Mouse (Mus musculus) limb, embryonic 11.5 days (tissue): Measurements from ENCODE around the gene Speer4a. TPM values are rescaled to one million over a fixed set of nuclear protein-coding genes. Genes with fewer than 3 reads are reported as not detected.
"Not testable (repeated sequence)": the region's sequence is repeated elsewhere in the genome, so short reads cannot be mapped to it uniquely, and the experiment has no call there.

ENCODE experiments used
- ATAC-seq: fragments of 200-750 bp; cut with Nextera tagmentation; 2 replicates; pipeline ENCODE4 v1.8.0; 2017; ENCODE audit warnings: low read depth; ENCODE audit not compliant: insufficient number of reproducible peaks, low FRiP score, low TSS enrichment
- DNase-seq: peaks from one replicate; pipeline ENCODE4 v3.0.0-alpha.2; 2015; ENCODE audit warnings: low spot score
- H3K27ac ChIP-seq: fragments of 300-500 bp; sonication (generic); replicated peaks from 2 replicates; pipeline ENCODE4 v1.5.1; 2014; ENCODE audit warnings: low read depth, mild to moderate bottlenecking, low read length
- H3K27me3 ChIP-seq: fragments of 300-500 bp; sonication (generic); 2 replicates; pipeline ENCODE4 v1.6.1; 2014; ENCODE audit warnings: mild to moderate bottlenecking, low read length, mixed read lengths; ENCODE audit not compliant: control insufficient read depth, insufficient read depth
- H3K36me3 ChIP-seq: fragments of 300-500 bp; sonication (generic); 2 replicates; pipeline ENCODE4 v1.6.1; 2014; ENCODE audit warnings: mild to moderate bottlenecking, low read length, moderate library complexity, mixed read lengths; ENCODE audit not compliant: control insufficient read depth, insufficient read depth
- H3K4me1 ChIP-seq: fragments of 300-500 bp; sonication (generic); 2 replicates; pipeline ENCODE4 v1.6.1; 2014; ENCODE audit warnings: low read length, mixed read lengths; ENCODE audit not compliant: control insufficient read depth, insufficient read depth
- H3K4me2 ChIP-seq: fragments of 300-500 bp; sonication (generic); 2 replicates; pipeline ENCODE4 v1.6.1; 2014; ENCODE audit warnings: low read depth, mild to moderate bottlenecking, moderate library complexity; ENCODE audit not compliant: severe bottlenecking
- H3K4me3 ChIP-seq: fragments of 300-500 bp; sonication (generic); 2 replicates; pipeline ENCODE4 v1.5.1; 2014; ENCODE audit warnings: low read depth, low read length
- H3K9ac ChIP-seq: fragments of 300-500 bp; sonication (generic); 2 replicates; pipeline ENCODE4 v1.6.1; 2014; ENCODE audit warnings: mild to moderate bottlenecking, low read length
- H3K9me3 ChIP-seq: fragments of 300-500 bp; sonication (generic); 2 replicates; pipeline ENCODE4 v1.6.1; 2016; ENCODE audit warnings: low read length; ENCODE audit not compliant: control insufficient read depth
- WGBS: fragments of 180-500 bp; shearing (Covaris S2); extraction: QIAGEN DNeasy Blood & Tissue Kit; methylation state at CpG from one replicate; pipeline ENCODE4 v1.1.7; 2014; 5-methylcytosine and 5-hydroxymethylcytosine counted together
- polyA plus RNA-seq: library from polyadenylated mRNA; unstranded; fragments of >200 nt; fragmentation: Nextera tagmentation; extraction: Ambion mirVana; gene quantifications from 2 replicates; pipeline ENCODE4 v1.2.1, GENCODE M21; 2014

The Speer4a gene
- polyA plus RNA-seq, 1 experiment from 2014 or later = not detected

DNA sequence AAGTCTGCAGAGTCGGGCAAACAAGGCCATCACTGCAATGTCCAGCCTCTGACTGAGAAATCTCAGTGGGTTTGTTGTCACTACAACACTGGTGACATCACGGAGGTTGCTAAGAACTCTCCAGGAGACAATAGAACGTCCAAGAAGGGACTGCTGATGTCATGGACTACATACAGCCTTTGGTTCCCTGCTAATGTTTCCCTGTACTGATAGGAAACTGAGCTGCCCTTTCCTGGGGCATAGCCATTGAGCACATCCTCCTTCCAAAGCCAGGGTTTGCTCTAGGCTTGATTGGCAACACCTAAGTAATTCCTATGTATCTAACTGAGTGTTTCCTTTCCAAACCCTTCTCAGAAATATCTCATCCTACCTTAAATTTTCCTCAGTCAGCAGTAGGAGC lies 50.8 kb downstream of the Speer4a start, which contains the start of gene Gm21698:
Gene Gm21698 (minus strand): TSS at position 101 of the 400 bp plus-strand sequence.
- H3K4me3 ChIP-seq, ATAC-seq, H3K9ac ChIP-seq, H3K27me3 ChIP-seq, H3K27ac ChIP-seq, H3K9me3 ChIP-seq, H3K4me1 ChIP-seq, H3K4me2 ChIP-seq, DNase-seq, H3K36me3 ChIP-seq: not testable (repeated sequence)
- WGBS = no CpG with 5 or more reads among the region's 3 CpGs

Other genes starting within 250 kb of the Speer4a start
- not detected in 2 replicates for gene Gm21663, start 97.2 kb downstream of the Speer4a start, polyA plus RNA-seq
- gene Gm21671, start 85.1 kb downstream of the Speer4a start, polyA plus RNA-seq = not detected in 2 replicates
- not detected in 2 replicates for gene Gm21680, start 66.9 kb downstream of the Speer4a start, polyA plus RNA-seq
- not detected in 2 replicates for gene Gm21698, start 50.9 kb downstream of the Speer4a start, polyA plus RNA-seq
- gene Gm1979, start 34.8 kb downstream of the Speer4a start, polyA plus RNA-seq = not detected in 2 replicates
- 0.11 TPM in 1 of 2 replicates, not detected in the other for gene Gm5862, start 16.6 kb downstream of the Speer4a start, polyA plus RNA-seq
- gene Gm7347, start 19.0 kb upstream of the Speer4a start, polyA plus RNA-seq = not detected in 2 replicates
- gene Gm10471, start 49.7 kb upstream of the Speer4a start, polyA plus RNA-seq = not detected in 2 replicates
- gene 5031410I06Rik, start 65.8 kb upstream of the Speer4a start, polyA plus RNA-seq = not detected in 2 replicates
- not detected in 2 replicates for gene Gm10220, start 81.9 kb upstream of the Speer4a start, polyA plus RNA-seq
- not detected in 2 replicates for gene Gm7361, start 218.1 kb upstream of the Speer4a start, polyA plus RNA-seq